Mouse (Mus musculus) embryonic facial prominence, embryonic 14.5 days (tissue): ENCODE results near the gene Orm2. TPM values are rescaled to one million over a fixed set of nuclear protein-coding genes. Genes with fewer than 3 reads are reported as not detected.

ENCODE experiments used
- ATAC-seq: fragments of 200-750 bp; cut with Nextera tagmentation; 2 replicates; pipeline ENCODE4 v1.8.0; 2017; ENCODE audit warnings: low read depth, moderate number of reproducible peaks, moderate TSS enrichment
- DNase-seq: peaks from one replicate; pipeline ENCODE4 v3.0.0-alpha.2; 2015; ENCODE audit warnings: low spot score
- H3K27ac ChIP-seq: fragments of 300-500 bp; sonication (generic); replicated peaks from 2 replicates; pipeline ENCODE4 v1.5.1; 2014; ENCODE audit warnings: low read depth, mild to moderate bottlenecking, low read length, moderate library complexity
- H3K27me3 ChIP-seq: fragments of 300-500 bp; sonication (generic); replicated peaks from 2 replicates; pipeline ENCODE4 v1.6.1; 2014; ENCODE audit warnings: low read length; ENCODE audit not compliant: control insufficient read depth, insufficient read depth
- H3K36me3 ChIP-seq: fragments of 300-500 bp; sonication (generic); 2 replicates; pipeline ENCODE4 v1.6.1; 2014; ENCODE audit warnings: low read length, mixed read lengths; ENCODE audit not compliant: control insufficient read depth, insufficient read depth
- H3K4me1 ChIP-seq: fragments of 300-500 bp; sonication (generic); 2 replicates; pipeline ENCODE4 v1.6.1; 2014; ENCODE audit warnings: antibody characterized with exemption, low read length; ENCODE audit not compliant: control insufficient read depth, insufficient read depth
- H3K4me2 ChIP-seq: fragments of 300-500 bp; sonication (generic); 2 replicates; pipeline ENCODE4 v1.6.1; 2014; ENCODE audit warnings: low read depth, mild to moderate bottlenecking, low read length, moderate library complexity, mixed read lengths
- H3K4me3 ChIP-seq: fragments of 300-500 bp; sonication (generic); 2 replicates; pipeline ENCODE4 v1.5.1; 2014; ENCODE audit warnings: low read depth, mild to moderate bottlenecking, low read length
- H3K9ac ChIP-seq: fragments of 300-500 bp; sonication (generic); 2 replicates; pipeline ENCODE4 v1.6.1; 2014; ENCODE audit warnings: low read depth, mild to moderate bottlenecking, low read length, moderate library complexity, mixed read lengths
- H3K9me3 ChIP-seq: fragments of 300-500 bp; sonication (generic); 2 replicates; pipeline ENCODE4 v1.6.1; 2016; ENCODE audit warnings: low read length; ENCODE audit not compliant: control insufficient read depth
- WGBS: fragments of 180-500 bp; shearing (Covaris S2); extraction: QIAGEN DNeasy Blood & Tissue Kit; methylation state at CpG from one replicate; pipeline ENCODE4 v1.1.7; 2014; 5-methylcytosine and 5-hydroxymethylcytosine counted together
- polyA plus RNA-seq: library from polyadenylated mRNA; unstranded; fragments of >200 nt; fragmentation: Nextera tagmentation; extraction: Ambion mirVana; gene quantifications from 2 replicates; pipeline ENCODE4 v1.2.1, GENCODE M21; 2014

The Orm2 gene
- polyA plus RNA-seq, 1 experiment from 2014 or later = not detected

GRCm38 (mm10) chr4:63405683-63406082, 43.4 kb downstream of the Orm2 start:
- H3K27me3 ChIP-seq = no peaks in the 10 kb centered on the region
- H3K36me3 ChIP-seq = no peaks in the 10 kb centered on the region
- H3K27ac ChIP-seq = peak overlapping the region; percentile 3; the same call in 1 of the 2 replicates
- DNase-seq (no peak), ATAC-seq (no peak)
- peaks cover 46% of the 10 kb centered on the region for H3K4me1 ChIP-seq
- H3K9me3 ChIP-seq = no peaks in the 10 kb centered on the region
- no peak overlapping the region for H3K4me3 ChIP-seq
- H3K9ac ChIP-seq = no peak overlapping the region
- H3K4me2 ChIP-seq = no peak overlapping the region
- 57% methylated on average over 4 of the region's 4 CpGs for WGBS

- H3K36me3 ChIP-seq = no peaks in the 10 kb centered on the region
- H3K27me3 ChIP-seq = no peaks in the 10 kb centered on the region
- no peak overlapping the region for H3K27ac ChIP-seq
- ATAC-seq = no peak
- WGBS = 57% methylated on average over 7 of the region's 7 CpGs
- no peak overlapping the region for H3K9ac ChIP-seq
- DNase-seq = peak; percentile 42
- H3K4me1 ChIP-seq = peaks cover 34% of the 10 kb centered on the region
- H3K9me3 ChIP-seq = no peaks in the 10 kb centered on the region
- no peak overlapping the region for H3K4me3 ChIP-seq
- H3K4me2 ChIP-seq = peak overlapping the region; percentile 99; the same call in 1 of the 2 replicates
Observed at GRCm38 (mm10) chr4:63408247-63408646, 46.0 kb downstream of the Orm2 start.

- H3K36me3 ChIP-seq = no peaks in the 10 kb centered on the region
- H3K27ac ChIP-seq = no peak overlapping the region
- no peaks in the 10 kb centered on the region for H3K27me3 ChIP-seq
- ATAC-seq (peak; percentile 47), DNase-seq (peak; percentile 54)
- H3K9me3 ChIP-seq = no peaks in the 10 kb centered on the region
- H3K4me3 ChIP-seq = peak overlapping the region; percentile 57; the same call in 1 of the 2 replicates
- 6% methylated on average over 8 of the region's 8 CpGs for WGBS
- H3K4me2 ChIP-seq = peak overlapping the region; percentile 99
- H3K9ac ChIP-seq = peak overlapping the region; percentile 54; the same call in 1 of the 2 replicates
- peaks cover 30% of the 10 kb centered on the region for H3K4me1 ChIP-seq
Observed at GRCm38 (mm10) chr4:63408649-63409048, 46.4 kb downstream of the Orm2 start.

GRCm38 (mm10) chr4:63409317-63409907, 47.2 kb downstream of the Orm2 start:
- Histone ChIP-seq H3K27ac (peak overlapping the region; percentile 49; the same call in 1 of the 2 replicates), H3K9ac (peak overlapping the region; percentile 54), H3K9me3 (no peaks in the 10 kb centered on the region), H3K4me3 (peak overlapping the region; percentile 57), H3K4me1 (peaks cover 23% of the 10 kb centered on the region), H3K36me3 (no peaks in the 10 kb centered on the region), H3K27me3 (no peaks in the 10 kb centered on the region), H3K4me2 (peak overlapping the region; percentile 99)
- DNase-seq = peak; percentile 53
- 2% methylated on average over 18 of the region's 18 CpGs for WGBS
- no peak for ATAC-seq

GRCm38 (mm10) chr4:63409908-63410582, 47.8 kb downstream of the Orm2 start:
- peak overlapping the region; percentile 99 for H3K4me2 ChIP-seq
- H3K4me3 ChIP-seq = peak overlapping the region; percentile 57
- no peaks in the 10 kb centered on the region for H3K27me3 ChIP-seq
- under 1% methylated on average over 31 of the region's 39 CpGs for WGBS
- H3K4me1 ChIP-seq = peaks cover 17% of the 10 kb centered on the region
- H3K36me3 ChIP-seq = no peaks in the 10 kb centered on the region
- no peaks in the 10 kb centered on the region for H3K9me3 ChIP-seq
- DNase-seq (peak; percentile 80), ATAC-seq (peak; percentile 77)
- peak overlapping the region; percentile 49; the same call in 1 of the 2 replicates for H3K27ac ChIP-seq
- H3K9ac ChIP-seq = peak overlapping the region; percentile 54

- H3K36me3 ChIP-seq = no peaks in the 10 kb centered on the region
- H3K9me3 ChIP-seq = no peaks in the 10 kb centered on the region
- peak overlapping the region; percentile 54; the same call in 1 of the 2 replicates for H3K9ac ChIP-seq
- peaks cover 12% of the 10 kb centered on the region for H3K4me1 ChIP-seq
- no peak overlapping the region; the same call in 1 of the 2 replicates for H3K27ac ChIP-seq
- DNase-seq (peak; percentile 98), ATAC-seq (peak; percentile 94)
- 1% methylated on average over 18 of the region's 19 CpGs for WGBS
- H3K27me3 ChIP-seq = no peaks in the 10 kb centered on the region
- H3K4me3 ChIP-seq = peak overlapping the region; percentile 57
- peak overlapping the region; percentile 99 for H3K4me2 ChIP-seq
Observed at GRCm38 (mm10) chr4:63410583-63410934, 48.3 kb downstream of the Orm2 start.

- H3K4me2 ChIP-seq = peak overlapping the region; percentile 99; the same call in 1 of the 2 replicates
- WGBS = 56% methylated on average over 5 of the region's 5 CpGs
- no peak for ATAC-seq
Observed at GRCm38 (mm10) chr4:63411222-63411621, 49.0 kb downstream of the Orm2 start.

GRCm38 (mm10) chr4:63414951-63415350, 52.7 kb downstream of the Orm2 start:
- no peak overlapping the region for H3K4me2 ChIP-seq
- peaks cover 2% of the 10 kb centered on the region; the same call in 1 of the 2 replicates for H3K4me1 ChIP-seq
- no peak overlapping the region for H3K9ac ChIP-seq
- DNase-seq = no peak
- H3K27me3 ChIP-seq = no peaks in the 10 kb centered on the region
- no peak for ATAC-seq
- no peak overlapping the region for H3K4me3 ChIP-seq
- no peaks in the 10 kb centered on the region for H3K9me3 ChIP-seq
- no peaks in the 10 kb centered on the region for H3K36me3 ChIP-seq
- H3K27ac ChIP-seq = no peak overlapping the region
- WGBS = 77% methylated on average over 5 of the region's 5 CpGs

More at GRCm38 (mm10) chr4:63411222-63411621, 49.0 kb downstream of the Orm2 start:
- no peaks in the 10 kb centered on the region for H3K27me3 ChIP-seq
- DNase-seq = no peak
- no peaks in the 10 kb centered on the region for H3K9me3 ChIP-seq
- H3K36me3 ChIP-seq = no peaks in the 10 kb centered on the region
- no peak overlapping the region for H3K9ac ChIP-seq
- peaks cover 10% of the 10 kb centered on the region; the same call in 1 of the 2 replicates for H3K4me1 ChIP-seq
- H3K27ac ChIP-seq = no peak overlapping the region
- H3K4me3 ChIP-seq = no peak overlapping the region
